Comparison of ENCODE assay signal across 15 mouse cellular contexts in genomic region chrX:74114036-74114435, GRCm38 (mm10).
DNase-seq lines count a peak whose midpoint lies in the region.
"Had no signal": no experiment of that assay in that cellular context is flagged by ENCODE, and none has a peak within 500 bp of the region (broad histone marks: within the 10 kb centered on the region; RNA-seq: fewer than 3 reads in every experiment).

No protein-coding gene starts in this region.

- DNase-seq in 3T3-L1 (ENCODE audit: low read depth, low spot score) (peak; percentile 80), NIH3T3 (ENCODE audit: low read depth) (peak; percentile 79)
- peak; percentile 20 for DNase-seq in fibroblast of lung, adult 2 months (ENCODE audit: low read depth)
- no peak for DNase-seq in frontal cortex, postnatal 36 days (ENCODE audit: low spot score in 2 of 2)
- DNase-seq in cerebellum, postnatal 36 days = no peak
- DNase-seq: adrenal gland, adult 8-10 months; adrenal gland, postnatal 14 days; adrenal gland, postnatal 36 days; cerebellum, adult 11-12 months; cerebellum, adult 2 months; cerebellum, adult 9-10 months; cerebellum, postnatal 10 days; cerebellum, postnatal 25 days; embryo, embryonic 11 days; forebrain, postnatal 0 days had no signal

Comparison
In these comparisons a context has a peak if more than half of its experiments do, and no peak if none do; other contexts are left out.
1. DNase-seq: peak in 3T3-L1 (single experiment), NIH3T3 (single experiment) and fibroblast of lung, adult 2 months (single experiment); none in frontal cortex, postnatal 36 days (0 of 2) and cerebellum, postnatal 36 days (0 of 2).